Mouse (Mus musculus) heart, adult 2 months (tissue): ENCODE measurements around the gene Tsnaxip1. TPM values are rescaled to one million over a fixed set of nuclear protein-coding genes. Genes with fewer than 3 reads are reported as not detected.

Experiments
- DNase-seq, 2 experiments: peaks; one replicate each; pipeline ENCODE4 v3.0.0; 2021
- H3K27ac ChIP-seq: fragments of 200-600 bp; 2 replicates; pipeline ENCODE4 v1.8.1; 2022
- H3K27me3 ChIP-seq: fragments of 200-500 bp; 2 replicates; pipeline ENCODE4 v1.6.1; 2012; ENCODE audit warnings: mild to moderate bottlenecking, low read length, inconsistent platforms, mixed read lengths; ENCODE audit not compliant: control insufficient read depth, insufficient read depth
- H3K36me3 ChIP-seq: fragments of 200-500 bp; 2 replicates; pipeline ENCODE4 v1.6.1; 2012; ENCODE audit warnings: low read length, inconsistent platforms; ENCODE audit not compliant: control insufficient read depth, insufficient read depth
- H3K4me1 ChIP-seq: fragments of 200-500 bp; 2 replicates; pipeline ENCODE4 v1.6.1; 2011; ENCODE audit warnings: low read length; ENCODE audit not compliant: control insufficient read depth, insufficient read depth
- H3K4me3 ChIP-seq: fragments of 200-600 bp; 2 replicates; pipeline ENCODE4 v1.8.1; 2022
- H3K79me2 ChIP-seq: fragments of 200-500 bp; replicated peaks from 2 replicates; pipeline ENCODE4 v1.6.1; 2012; ENCODE audit warnings: mild to moderate bottlenecking, inconsistent platforms, low read length, moderate library complexity, mixed read lengths; ENCODE audit not compliant: control insufficient read depth, insufficient read depth
- H3K9ac ChIP-seq: fragments of 200-500 bp; 2 replicates; pipeline ENCODE4 v1.6.1; 2012; ENCODE audit warnings: low read depth, mild to moderate bottlenecking, control low read depth, inconsistent platforms, low read length, mixed read lengths
- CTCF ChIP-seq: fragments of 200-600 bp; IDR thresholded peaks from 2 replicates; pipeline ENCODE4 v1.8.1; 2022; ENCODE audit warnings: antibody characterized with exemption, mild to moderate bottlenecking, moderate library complexity
- EP300 ChIP-seq: fragments of 200-500 bp; IDR thresholded peaks from 2 replicates; pipeline ENCODE4 v1.6.1; 2011; ENCODE audit warnings: low read depth, low read length, control low read depth; ENCODE audit not compliant: insufficient read depth
- POLR2A ChIP-seq: fragments of 200-500 bp; IDR thresholded peaks from 2 replicates; pipeline ENCODE4 v1.6.1; 2011; ENCODE audit warnings: mild to moderate bottlenecking, low read depth, low read length, control low read depth; ENCODE audit not compliant: insufficient read depth
- WGBS: fragments of 180-500 bp; shearing (Covaris S2); methylation state at CpG from one replicate; pipeline ENCODE4 v1.1.7; 2018; 5-methylcytosine and 5-hydroxymethylcytosine counted together
- intact Hi-C: fragments of 180-260 bp; cut with DNase I; formaldehyde crosslinking; loops from one replicate; pipeline ENCODE4 v1.15.1; 2025
- long read RNA-seq: library from polyadenylated mRNA; stranded (forward); transcript quantifications from one replicate; pipeline ENCODE4 v2.0.0, GENCODE M21; 2021
- polyA plus RNA-seq: library from polyadenylated mRNA; depleted of rRNA; stranded (reverse); fragments of >200 nt; gene quantifications from 2 replicates; pipeline ENCODE4 v1.2.3, GENCODE M21; 2012; rRNA removed
- total RNA-seq, 2 experiments: library from RNA; stranded (reverse); gene quantifications; 2 replicates each; pipeline ENCODE4 v1.2.3; 2021

Tsnaxip1 gene
- total RNA-seq, result not detected
- 0.20 TPM in 1 of 2 replicates, not detected in the other for polyA plus RNA-seq
- long read RNA-seq, result 0 reads

DNA sequence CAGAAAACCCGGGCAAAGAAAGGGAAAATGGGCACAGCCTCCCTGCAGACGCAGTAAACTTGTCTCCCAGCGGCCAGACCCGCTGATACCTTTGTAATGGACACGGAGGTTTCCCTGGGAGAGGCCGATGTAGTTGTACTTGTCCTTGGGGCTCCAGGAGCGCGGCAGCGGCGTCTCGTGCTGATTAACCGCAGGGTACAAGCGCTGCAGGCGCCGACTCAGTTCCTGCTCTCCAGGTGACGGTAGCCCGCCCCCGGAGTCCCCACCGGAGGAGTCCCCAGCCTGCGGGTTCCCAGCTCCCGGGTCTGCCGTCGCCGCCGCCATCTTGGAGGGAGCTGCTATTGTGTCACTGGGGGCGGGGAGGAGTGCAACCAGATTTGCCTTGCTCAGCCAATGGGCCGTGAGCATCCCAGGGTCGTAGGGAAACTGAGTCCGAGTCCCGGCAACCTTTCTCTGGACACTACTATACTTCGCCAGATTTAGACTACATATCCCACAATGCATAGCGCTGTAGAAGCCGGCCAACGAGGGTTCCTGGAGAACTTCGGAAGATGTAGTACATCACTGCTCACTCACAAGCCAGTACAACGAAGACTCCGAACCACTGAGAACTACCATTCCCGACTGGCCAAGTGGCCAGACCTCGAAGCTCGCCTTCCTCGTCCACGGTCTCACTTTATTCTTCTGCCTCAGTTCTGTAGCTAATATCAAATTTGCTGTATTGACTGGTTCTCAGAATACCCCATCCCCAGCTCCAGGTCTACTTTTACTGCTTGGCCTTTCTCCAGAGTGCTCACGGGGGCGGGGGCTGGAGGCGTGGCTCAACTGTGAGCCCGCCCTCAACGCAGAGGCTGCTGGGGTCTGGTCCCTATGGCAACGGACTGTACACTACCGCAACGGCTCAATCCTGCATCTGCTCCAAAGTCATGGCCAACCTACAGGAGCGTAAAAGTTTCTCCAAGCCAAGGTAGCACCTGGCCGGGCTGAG, at the start of gene Tsnaxip1, which contains the start of gene Ranbp10:
TSS of gene Tsnaxip1 (plus strand) at position 871 of the 988 bp plus-strand sequence.
TSS of gene Ranbp10 (minus strand) at position 490 of the 988 bp plus-strand sequence.
- DNase-seq, result peak; percentile 93 to 98
- Histone ChIP-seq H3K79me2 (peaks cover 1% of the 10 kb centered on the region), H3K27me3 (no peaks in the 10 kb centered on the region), H3K4me1 (peaks cover 4% of the 10 kb centered on the region), H3K27ac (peak within 1 kb of the TSS; percentile 83), H3K36me3 (peaks cover 8% of the 10 kb centered on the region; the same call in 1 of the 2 replicates), H3K9ac (peak within 1 kb of the TSS; percentile 80), H3K4me3 (peak within 1 kb of the TSS; percentile 88)
- intact Hi-C loops, result loop anchor here (2.0 to 5.0 kb wide), 3 partner anchors 26 to 112 kb away; partner anchors contain the start of genes Cenpt and Gfod2
- no peak for TF ChIP-seq CTCF
- peak; percentile 87 for TF ChIP-seq POLR2A
- 0 out of 2 replicates have a peak, but pooled peaks have one; percentile 40 for TF ChIP-seq EP300
- WGBS, result 1% methylated on average over 52 of the region's 52 CpGs

DNA sequence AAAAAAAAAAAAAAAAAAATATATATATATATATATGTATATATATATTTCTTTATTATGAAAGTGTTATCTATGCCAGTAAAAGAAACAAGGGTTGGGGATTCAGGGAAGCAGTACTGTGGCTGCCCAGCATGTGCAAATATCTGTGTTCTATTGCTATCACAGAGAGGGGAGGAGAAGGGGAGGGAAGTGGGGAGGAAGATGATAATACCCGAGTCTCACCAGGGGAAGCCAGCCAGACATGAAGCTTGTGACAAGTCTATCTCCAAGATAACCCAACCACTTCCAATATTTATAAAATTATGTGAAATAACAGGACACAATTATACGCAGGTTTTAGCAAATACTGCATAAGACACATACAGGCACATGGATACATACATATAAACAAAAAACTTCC, 49.7 kb upstream of the Tsnaxip1 start:
- no peak overlapping the region for H3K27ac ChIP-seq
- H3K4me3 ChIP-seq, result no peak overlapping the region
- no peak overlapping the region for H3K9ac ChIP-seq
- 59% methylated on average over 2 of the region's 2 CpGs for WGBS
- no peaks in the 10 kb centered on the region for H3K4me1 ChIP-seq
- TF ChIP-seq POLR2A (no peak), CTCF (no peak)
- intact Hi-C loops, result no loop called here
- no peaks in the 10 kb centered on the region for H3K27me3 ChIP-seq
- no peaks in the 10 kb centered on the region for H3K79me2 ChIP-seq
- no peak for DNase-seq
- H3K36me3 ChIP-seq, result no peaks in the 10 kb centered on the region

DNA sequence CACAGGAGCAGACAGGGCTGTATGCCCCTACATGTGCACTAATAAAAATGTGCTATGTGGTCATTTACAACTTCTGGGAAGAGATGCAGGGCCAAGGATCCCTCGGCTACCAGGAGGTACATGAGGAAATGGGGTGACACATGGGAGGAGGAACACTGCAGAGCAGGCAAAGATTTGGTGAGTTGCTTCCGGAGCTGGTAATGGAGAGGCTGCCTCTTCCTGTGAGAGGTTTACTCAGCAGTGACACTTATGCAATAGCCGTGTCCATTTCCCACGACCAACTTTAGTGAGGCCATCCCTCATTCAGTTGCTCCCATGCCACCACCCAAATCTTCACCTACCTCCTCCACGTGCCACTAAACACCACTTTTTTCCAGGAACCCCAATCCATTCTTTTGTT, 47.2 kb upstream of the Tsnaxip1 start:
- intact Hi-C loops, result no loop called here
- H3K36me3 ChIP-seq, result no peaks in the 10 kb centered on the region
- 75% methylated on average over 5 of the region's 5 CpGs for WGBS
- H3K27me3 ChIP-seq, result no peaks in the 10 kb centered on the region
- H3K4me3 ChIP-seq, result no peak overlapping the region
- DNase-seq, result no peak
- no peak for TF ChIP-seq EP300
- no peaks in the 10 kb centered on the region for H3K4me1 ChIP-seq
- no peak overlapping the region for H3K9ac ChIP-seq
- H3K27ac ChIP-seq, result no peak overlapping the region
- H3K79me2 ChIP-seq, result no peaks in the 10 kb centered on the region

DNA sequence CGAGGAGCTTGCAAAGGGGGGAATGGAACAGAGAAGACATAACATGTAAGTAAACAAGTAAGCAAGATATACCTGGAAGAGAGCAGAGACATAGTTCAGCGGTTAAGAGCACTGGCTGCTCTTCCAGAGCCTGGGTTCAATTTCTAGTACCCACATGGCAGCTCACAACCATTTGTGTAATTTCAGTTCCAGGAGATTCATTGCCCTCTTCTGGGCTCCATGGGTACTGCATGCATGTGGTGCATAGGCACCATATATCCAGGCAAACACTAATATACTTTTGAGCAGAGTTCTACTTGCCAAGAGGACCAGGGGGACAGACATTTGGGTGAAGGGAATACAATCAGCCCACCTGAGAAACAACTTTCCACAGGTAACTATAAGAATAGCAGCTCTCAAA, 39.3 kb upstream of the Tsnaxip1 start:
- Histone ChIP-seq H3K27ac (no peak overlapping the region), H3K4me1 (peaks cover 9% of the 10 kb centered on the region), H3K79me2 (no peaks in the 10 kb centered on the region), H3K9ac (no peak overlapping the region), H3K27me3 (no peaks in the 10 kb centered on the region), H3K4me3 (no peak overlapping the region), H3K36me3 (no peaks in the 10 kb centered on the region)
- TF ChIP-seq EP300 (no peak), POLR2A (no peak), CTCF (peak; percentile 89)
- 94% methylated on average over 2 of the region's 2 CpGs for WGBS
- peak in 1 of 2 experiments; percentile 63 for DNase-seq
- intact Hi-C loops, result loop anchor here (2.0 kb wide), 1 partner anchor 73 kb away; no protein-coding TSS in a partner anchor

DNA sequence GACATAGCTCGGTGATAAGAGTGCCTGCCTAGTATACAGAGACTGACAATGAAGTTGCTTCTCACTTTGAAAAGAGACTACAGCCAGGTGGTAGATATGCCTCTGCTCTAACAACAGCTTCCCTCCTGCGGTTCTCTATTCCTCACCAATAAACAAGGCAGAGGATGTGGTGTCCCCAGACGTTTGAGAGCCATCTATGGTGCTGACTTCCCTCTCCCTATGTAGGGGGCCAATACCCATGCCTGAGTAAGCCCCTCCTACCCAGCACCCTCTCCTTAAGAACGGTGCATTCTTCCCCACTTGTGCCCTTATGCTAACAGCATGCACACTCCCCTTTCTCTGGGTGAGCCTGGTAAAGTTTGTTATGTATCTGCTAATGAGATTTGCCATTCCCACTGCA, 38.6 kb upstream of the Tsnaxip1 start:
- Histone ChIP-seq H3K4me1 (peaks cover 9% of the 10 kb centered on the region), H3K79me2 (no peaks in the 10 kb centered on the region), H3K4me3 (no peak overlapping the region), H3K27ac (no peak overlapping the region), H3K9ac (no peak overlapping the region), H3K36me3 (no peaks in the 10 kb centered on the region), H3K27me3 (no peaks in the 10 kb centered on the region)
- intact Hi-C loops, result loop anchor here (2.0 kb wide), 1 partner anchor 74 kb away; no protein-coding TSS in a partner anchor
- no peak for TF ChIP-seq POLR2A
- TF ChIP-seq CTCF, result no peak
- TF ChIP-seq EP300, result no peak
- DNase-seq, result no peak
- WGBS, result 57% methylated on average over 4 of the region's 4 CpGs

DNA sequence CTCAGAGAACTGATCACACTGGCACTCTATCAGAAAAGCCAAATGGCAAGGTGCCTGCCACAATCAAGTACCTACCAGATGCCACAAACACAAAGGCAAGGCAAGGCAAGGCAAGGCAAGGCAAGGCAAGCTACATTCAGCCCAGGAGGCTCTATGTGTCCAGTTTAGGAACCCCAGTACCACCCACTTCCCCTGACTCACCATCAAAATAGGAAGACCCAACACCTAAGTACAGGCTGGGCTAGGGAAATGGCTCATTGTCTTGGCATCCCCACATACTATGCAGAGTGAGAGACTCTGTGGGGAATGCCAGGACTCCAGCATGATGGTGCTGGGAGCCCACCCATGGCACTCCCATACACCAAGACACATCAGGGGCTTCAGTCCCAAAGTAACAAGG, 37.9 kb upstream of the Tsnaxip1 start:
- H3K9ac ChIP-seq, result no peak overlapping the region
- peaks cover 9% of the 10 kb centered on the region for H3K4me1 ChIP-seq
- no peak overlapping the region for H3K4me3 ChIP-seq
- H3K27ac ChIP-seq, result no peak overlapping the region
- no peaks in the 10 kb centered on the region for H3K27me3 ChIP-seq
- TF ChIP-seq CTCF, result no peak
- no peak for TF ChIP-seq EP300
- no peak for TF ChIP-seq POLR2A
- no peaks in the 10 kb centered on the region for H3K36me3 ChIP-seq
- no peaks in the 10 kb centered on the region for H3K79me2 ChIP-seq
- intact Hi-C loops, result loop anchor here (2.0 kb wide), 1 partner anchor 75 kb away; no protein-coding TSS in a partner anchor
- DNase-seq, result no peak
